Mouse (Mus musculus) spleen, adult 2 months (tissue): Measurements from ENCODE around the gene Mob4. TPM values are rescaled to one million over a fixed set of nuclear protein-coding genes. Genes with fewer than 3 reads are reported as not detected.

Experiments used
- DNase-seq, 2 experiments: peaks; one replicate each; pipeline versions ENCODE4 v3.0.0 to v3.0.0-alpha.2; 2012 to 2021; ENCODE audit warnings: low spot score in 2 of 2, low read depth in 1 of 2
- H3K27ac ChIP-seq: fragments of 200-500 bp; 2 replicates; pipeline ENCODE4 v1.5.1; 2012; ENCODE audit warnings: low read length, inconsistent platforms; ENCODE audit not compliant: insufficient read depth
- H3K27me3 ChIP-seq: fragments of 200-500 bp; 2 replicates; pipeline ENCODE4 v1.6.1; 2012; ENCODE audit warnings: mild to moderate bottlenecking, moderate library complexity, low read length, inconsistent platforms; ENCODE audit not compliant: control insufficient read depth, insufficient read depth
- H3K36me3 ChIP-seq: fragments of 200-500 bp; 2 replicates; pipeline ENCODE4 v1.6.1; 2012; ENCODE audit warnings: mild to moderate bottlenecking, low read length, inconsistent platforms; ENCODE audit not compliant: control insufficient read depth, insufficient read depth
- H3K4me1 ChIP-seq: fragments of 200-500 bp; 2 replicates; pipeline ENCODE4 v1.6.1; 2011; ENCODE audit warnings: inconsistent platforms; ENCODE audit not compliant: control insufficient read depth, insufficient read depth, insufficient read length
- H3K4me3 ChIP-seq: fragments of 200-500 bp; 2 replicates; pipeline ENCODE4 v1.5.1; 2011; ENCODE audit warnings: mild to moderate bottlenecking, inconsistent platforms; ENCODE audit not compliant: insufficient read depth, insufficient read length; ENCODE audit errors: extremely low read depth
- CTCF ChIP-seq: fragments of 200-500 bp; IDR thresholded peaks from 2 replicates; pipeline ENCODE4 v1.5.1; 2011; ENCODE audit warnings: mild to moderate bottlenecking, inconsistent platforms; ENCODE audit not compliant: insufficient read depth, insufficient read length, insufficient replicate concordance; ENCODE audit errors: extremely low read depth
- POLR2A ChIP-seq: fragments of 200-500 bp; IDR thresholded peaks from 2 replicates; pipeline ENCODE4 v1.6.1; 2011; ENCODE audit warnings: low read depth, low read length, inconsistent platforms
- WGBS: fragments of 180-500 bp; shearing (Covaris S2); methylation state at CpG from one replicate; pipeline ENCODE4 v1.1.7; 2018; 5-methylcytosine and 5-hydroxymethylcytosine counted together
- polyA plus RNA-seq: library from polyadenylated mRNA; depleted of rRNA; stranded (reverse); fragments of >200 nt; gene quantifications from 2 replicates; pipeline ENCODE4 v1.2.3, GENCODE M21; 2012; rRNA removed

Mob4 gene
- polyA plus RNA-seq, 1 experiment: 3.9 TPM

DNA sequence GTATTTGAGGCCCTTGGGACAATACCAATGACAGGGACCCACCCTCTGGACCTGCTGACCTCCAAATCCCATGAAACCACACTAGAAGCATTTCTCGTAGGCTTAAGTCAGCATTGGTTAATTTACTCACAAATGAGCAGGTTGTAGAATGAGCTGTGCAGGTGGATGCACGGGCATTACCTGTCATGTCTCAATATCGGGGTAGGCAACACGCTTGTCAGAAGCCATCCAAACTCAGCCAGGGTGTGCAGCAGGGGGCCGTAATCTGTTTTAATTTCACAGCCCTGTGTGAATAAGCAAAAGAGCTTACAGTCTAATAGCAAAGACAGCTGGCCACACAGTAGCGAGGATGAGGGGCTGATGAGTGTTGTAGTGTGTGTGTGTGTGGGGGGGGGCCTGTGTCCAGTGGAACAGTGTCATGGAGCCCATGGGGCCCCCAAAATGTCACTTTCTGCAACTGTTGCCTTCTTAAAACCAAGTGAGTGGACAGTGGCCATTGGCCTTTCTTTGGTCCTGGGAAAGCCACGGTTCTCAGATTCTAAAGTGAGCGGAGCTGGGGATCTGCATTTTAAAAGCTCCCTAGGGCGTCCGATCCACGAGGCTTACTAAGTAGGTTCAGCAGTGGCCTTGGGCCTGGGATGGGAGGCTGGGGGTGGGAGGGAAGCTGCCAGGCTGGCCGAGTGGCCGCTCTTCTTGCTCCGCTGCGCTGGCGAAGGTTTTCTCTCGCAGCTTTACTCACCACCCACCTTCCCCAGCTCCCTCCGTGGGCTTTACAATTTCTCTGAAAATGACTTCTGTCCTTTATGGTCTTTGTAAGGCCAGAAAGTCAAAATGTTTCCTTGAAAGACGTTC lies 63.3 kb downstream of the Mob4 start:
- no peak for DNase-seq
- Histone ChIP-seq H3K27me3 (no peaks in the 10 kb centered on the region), H3K27ac (no peak overlapping the region), H3K4me1 (no peaks in the 10 kb centered on the region), H3K36me3 (no peaks in the 10 kb centered on the region), H3K4me3 (no peak overlapping the region)
- TF ChIP-seq POLR2A: no peak
- TF ChIP-seq CTCF: no peak
- 93% methylated on average over 19 of the region's 19 CpGs for WGBS

DNA sequence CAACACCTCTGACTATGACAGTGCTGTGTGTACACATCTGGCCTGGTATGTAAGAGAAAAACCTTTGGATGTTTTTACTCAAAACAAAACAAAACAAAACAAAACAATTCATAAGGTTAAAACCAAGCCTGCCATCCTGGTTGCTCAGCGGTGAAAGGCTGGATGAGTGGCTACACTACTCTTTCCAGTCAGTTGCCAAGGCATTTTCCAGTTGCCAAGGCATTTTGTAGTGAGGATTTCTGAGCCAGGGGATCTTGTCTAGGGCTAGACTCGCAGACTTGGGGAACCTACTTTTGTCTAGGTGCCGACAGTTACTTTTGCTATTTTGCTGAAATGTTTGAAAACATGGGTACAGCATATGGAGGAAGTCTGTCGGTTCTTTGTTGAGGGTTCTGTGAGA lies 64.0 kb downstream of the Mob4 start:
- no peak for DNase-seq
- no peaks in the 10 kb centered on the region for H3K36me3 ChIP-seq
- no peaks in the 10 kb centered on the region for H3K27me3 ChIP-seq
- TF ChIP-seq CTCF (no peak), POLR2A (no peak)
- no peak overlapping the region for H3K4me3 ChIP-seq
- 85% methylated on average over 4 of the region's 4 CpGs for WGBS
- H3K4me1 ChIP-seq: no peaks in the 10 kb centered on the region
- no peak overlapping the region for H3K27ac ChIP-seq

DNA sequence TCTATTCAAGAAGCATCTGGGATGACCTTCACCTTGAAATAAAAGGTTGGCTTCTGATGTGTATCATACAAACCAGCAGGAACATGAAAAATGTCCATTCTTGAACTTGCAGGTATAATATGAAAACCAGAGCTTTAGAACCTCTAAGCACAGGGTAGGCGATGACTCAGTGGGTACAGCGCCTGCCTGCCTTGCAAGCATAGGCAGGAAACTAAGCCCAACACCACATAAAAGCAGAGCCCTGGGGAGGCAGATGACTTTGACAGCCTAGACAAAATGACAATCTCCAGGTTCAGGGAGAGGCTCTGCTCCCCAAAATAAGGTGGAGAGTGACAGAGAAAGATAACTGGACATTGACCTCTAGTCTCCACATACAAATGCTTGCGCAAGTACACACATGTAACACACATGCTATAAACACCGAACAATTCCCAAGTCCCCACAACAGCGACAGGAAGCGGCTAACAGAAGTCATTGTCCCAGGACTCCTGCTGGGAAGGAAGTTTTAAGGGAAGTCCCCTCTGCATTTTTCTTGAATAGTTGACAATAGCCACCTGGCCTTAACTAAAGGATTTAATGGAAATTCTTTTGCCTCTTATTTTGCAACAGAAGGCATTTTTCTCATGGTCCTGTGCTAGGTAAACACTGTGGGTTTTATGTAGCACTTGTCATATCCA lies 65.4 kb downstream of the Mob4 start:
- Histone ChIP-seq H3K36me3 (no peaks in the 10 kb centered on the region), H3K4me1 (no peaks in the 10 kb centered on the region), H3K4me3 (no peak overlapping the region), H3K27ac (no peak overlapping the region), H3K27me3 (no peaks in the 10 kb centered on the region)
- no peak for DNase-seq
- WGBS: 71% methylated on average over 6 of the region's 6 CpGs
- TF ChIP-seq CTCF (no peak), POLR2A (no peak)

DNA sequence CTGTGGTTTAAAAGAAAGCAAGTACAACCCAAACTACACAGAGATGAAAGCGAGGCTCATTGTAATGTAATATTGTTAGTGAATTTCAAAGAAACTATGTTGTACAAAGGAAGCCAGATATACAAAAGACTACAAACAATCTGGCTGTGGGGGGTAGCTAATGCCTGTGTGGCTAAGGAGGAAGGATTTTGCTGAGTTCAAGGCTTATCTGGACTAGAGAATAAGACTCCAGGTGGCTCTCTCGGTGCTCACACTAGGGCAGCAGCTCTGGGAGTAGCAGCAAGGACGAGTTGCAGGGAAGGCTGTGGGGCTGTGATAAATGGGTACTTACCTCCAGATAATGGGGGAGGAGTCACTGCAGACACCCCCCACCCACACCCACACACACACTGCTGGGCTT lies 67.7 kb downstream of the Mob4 start:
- DNase-seq: no peak

DNA sequence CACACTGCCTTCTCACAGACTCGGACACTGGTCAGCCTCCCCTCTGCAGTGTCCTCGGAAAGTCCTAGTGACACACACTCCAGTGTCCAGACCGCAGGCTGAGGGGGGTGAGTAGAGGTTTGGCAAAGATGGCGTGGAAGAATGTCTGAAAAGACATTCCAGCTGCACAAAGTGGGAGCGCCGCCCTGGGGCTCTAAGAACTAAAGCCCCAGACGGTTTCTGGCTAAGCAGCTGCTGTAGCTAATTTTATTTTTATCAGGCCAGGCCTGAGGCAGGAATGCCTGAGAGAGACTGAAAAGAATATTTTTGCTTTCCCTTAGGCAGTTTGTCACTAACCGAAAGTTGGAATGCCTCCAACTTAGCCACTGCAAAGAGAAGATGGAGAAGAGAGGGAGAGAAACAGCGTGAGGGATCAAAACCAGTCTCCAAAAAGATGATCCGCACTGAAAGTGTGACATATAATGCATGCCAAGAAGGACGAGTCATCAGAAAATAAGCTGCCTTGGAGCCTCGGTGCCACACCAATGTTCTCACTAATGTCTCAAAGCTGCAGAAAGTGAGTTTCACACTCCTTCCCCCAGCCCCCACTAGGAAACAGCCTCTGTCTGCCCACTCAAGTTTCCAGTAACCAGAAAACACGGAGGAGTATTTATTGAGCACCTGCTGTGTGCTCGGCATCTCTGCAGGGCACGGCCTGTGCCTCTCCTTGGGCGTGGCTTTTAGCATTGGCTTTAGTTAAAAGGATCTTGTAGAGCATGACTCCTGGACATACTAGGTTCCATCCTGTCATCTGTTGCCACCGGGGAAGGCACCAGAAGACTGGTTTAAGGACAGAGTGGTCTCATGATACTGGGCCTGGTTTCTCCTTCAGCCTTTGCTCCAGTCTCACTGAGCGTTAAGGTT lies 71.1 kb downstream of the Mob4 start:
- no peaks in the 10 kb centered on the region for H3K27me3 ChIP-seq
- no peak overlapping the region; the same call in 1 of the 2 replicates for H3K27ac ChIP-seq
- H3K4me1 ChIP-seq: no peaks in the 10 kb centered on the region
- no peak overlapping the region for H3K4me3 ChIP-seq
- 71% methylated on average over 18 of the region's 18 CpGs for WGBS
- no peak for DNase-seq
- TF ChIP-seq POLR2A (no peak), CTCF (no peak)
- peaks cover 2% of the 10 kb centered on the region; the same call in 1 of the 2 replicates for H3K36me3 ChIP-seq

More for the DNA sequence above, 67.7 kb downstream of the Mob4 start:
- no peaks in the 10 kb centered on the region for H3K27me3 ChIP-seq
- H3K4me1 ChIP-seq: no peaks in the 10 kb centered on the region
- TF ChIP-seq POLR2A (no peak), CTCF (no peak)
- H3K36me3 ChIP-seq: no peaks in the 10 kb centered on the region; the same call in 1 of the 2 replicates
- no peak overlapping the region for H3K27ac ChIP-seq
- WGBS: 56% methylated on average over 3 of the region's 3 CpGs
- no peak overlapping the region for H3K4me3 ChIP-seq

Other genes starting within 250 kb of the Mob4 start
- 43.1 and 46.2 TPM in 2 replicates for gene Ankrd44, start 204.8 kb upstream of the Mob4 start, polyA plus RNA-seq
- gene Sf3b1, start 103.8 kb upstream of the Mob4 start, polyA plus RNA-seq: 35.5 and 39.0 TPM in 2 replicates
- 3.1 and 3.3 TPM in 2 replicates for gene Coq10b, start 78.5 kb upstream of the Mob4 start, polyA plus RNA-seq
- gene Hspe1, start 43.1 kb upstream of the Mob4 start, polyA plus RNA-seq: 11.1 and 14.1 TPM in 2 replicates
- 9.2 and 9.4 TPM in 2 replicates for gene Hspd1, start 43.0 kb upstream of the Mob4 start, polyA plus RNA-seq
- gene Rftn2, start 95.6 kb downstream of the Mob4 start, polyA plus RNA-seq: 1.6 TPM in 2 replicates
- gene Mars2, start 105.9 kb downstream of the Mob4 start, polyA plus RNA-seq: 2.5 and 3.8 TPM in 2 replicates
- gene Boll, start 232.2 kb downstream of the Mob4 start, polyA plus RNA-seq: 0.30 and 0.40 TPM in 2 replicates